Mouse (Mus musculus): Measurements from ENCODE around the gene Tmed10. TPM values are rescaled to one million over a fixed set of nuclear protein-coding genes. Genes with fewer than 3 reads are reported as not detected.
A peak's percentile ranks its signal among the peaks of the same experiment; 100 is the strongest.

The Tmed10 gene
- polyA plus RNA-seq, 1 experiment from 2014 or later: 165 TPM

DNA sequence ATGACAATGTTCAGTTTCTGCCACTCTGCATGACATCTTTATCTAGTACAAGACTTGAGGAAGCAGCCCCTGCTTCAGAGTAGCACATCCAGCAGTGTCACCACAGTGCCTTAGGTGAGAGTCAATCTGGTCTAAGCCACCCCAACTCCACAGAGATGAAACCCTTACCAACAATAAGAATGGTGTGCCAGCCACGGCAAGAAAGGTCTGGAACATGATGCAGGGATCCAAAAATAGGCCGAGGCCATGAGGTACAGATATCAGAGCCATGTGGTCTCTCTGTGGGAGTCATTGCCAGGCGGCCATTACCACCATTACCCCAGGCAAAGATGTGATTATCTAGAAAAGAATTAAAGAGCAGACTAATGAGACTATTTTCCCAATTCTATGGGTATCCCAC is 66.0 kb downstream of the Tmed10 start:
- no peak overlapping the region for H3K4me3 ChIP-seq (ENCODE audit: low read depth, low read length)
- peaks cover 3% of the 10 kb centered on the region for H3K4me1 ChIP-seq (ENCODE audit: control insufficient read depth, low read depth, low read length)
- H3K4me2 ChIP-seq (ENCODE audit: low read depth, low read length): no peak overlapping the region
- 61% methylated on average over 3 of the region's 3 CpGs for WGBS (ENCODE audit: insufficient replicate concordance)
- H3K36me3 ChIP-seq (ENCODE audit: control insufficient read depth, insufficient read depth): peaks cover 37% of the 10 kb centered on the region
- H3K9me3 ChIP-seq (replicated peaks; ENCODE audit: control insufficient read depth, low read length): no peaks in the 10 kb centered on the region
- no peaks in the 10 kb centered on the region for H3K27me3 ChIP-seq (ENCODE audit: control insufficient read depth, insufficient read depth, low read depth, low read length)
- no peak overlapping the region for H3K9ac ChIP-seq (ENCODE audit: low read depth, low read length)
- H3K27ac ChIP-seq (ENCODE audit: low read length): no peak overlapping the region
- ATAC-seq (ENCODE audit: low read depth): no peak

DNA sequence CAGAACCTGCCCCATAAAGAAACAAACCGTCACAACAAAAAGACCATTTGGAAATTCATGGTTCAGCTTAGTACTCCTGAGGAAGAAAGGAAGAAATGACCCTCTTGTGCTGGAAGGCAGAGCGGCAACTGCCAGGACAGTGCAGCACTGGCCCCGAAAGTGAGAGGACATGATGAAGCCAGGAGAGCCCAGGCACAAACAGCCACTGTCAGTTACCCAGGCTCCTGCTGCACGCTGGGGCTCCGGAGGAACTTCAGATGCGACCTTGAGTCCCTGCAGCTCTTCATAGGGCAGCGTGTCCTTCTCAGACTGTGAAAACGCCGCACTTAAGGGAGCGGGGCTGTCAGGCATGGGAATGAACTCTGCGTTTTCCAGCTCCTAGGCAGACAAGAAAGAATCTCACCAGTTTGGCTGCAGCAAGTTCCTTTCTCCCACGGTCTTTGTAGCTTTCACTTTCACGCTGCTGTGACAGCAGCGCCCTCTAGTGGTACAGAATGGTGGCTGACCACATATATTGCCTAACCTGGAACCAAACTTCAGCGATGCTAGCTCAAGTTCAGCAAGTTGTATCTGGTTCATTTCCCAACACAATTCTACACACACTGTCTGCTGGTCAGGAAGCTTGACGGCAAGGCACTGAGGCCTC is 69.3 kb downstream of the Tmed10 start:
- H3K36me3 ChIP-seq (ENCODE audit: control insufficient read depth, insufficient read depth): peaks cover 51% of the 10 kb centered on the region
- no peak overlapping the region for H3K27ac ChIP-seq (ENCODE audit: low read length)
- no peak overlapping the region for H3K9ac ChIP-seq (ENCODE audit: low read depth, low read length)
- peak; percentile 59; the same call in 1 of the 2 replicates for ATAC-seq (ENCODE audit: low read depth)
- H3K27me3 ChIP-seq (ENCODE audit: control insufficient read depth, insufficient read depth, low read depth, low read length): no peaks in the 10 kb centered on the region
- WGBS (ENCODE audit: insufficient replicate concordance): 43% methylated on average over 16 of the region's 16 CpGs
- H3K4me1 ChIP-seq (ENCODE audit: control insufficient read depth, low read depth, low read length): peaks cover 3% of the 10 kb centered on the region
- H3K4me2 ChIP-seq (ENCODE audit: low read depth, low read length): peak overlapping the region; percentile 54
- H3K9me3 ChIP-seq (replicated peaks; ENCODE audit: control insufficient read depth, low read length): no peaks in the 10 kb centered on the region
- H3K4me3 ChIP-seq (ENCODE audit: low read depth, low read length): peak overlapping the region; percentile 42; the same call in 1 of the 2 replicates

DNA sequence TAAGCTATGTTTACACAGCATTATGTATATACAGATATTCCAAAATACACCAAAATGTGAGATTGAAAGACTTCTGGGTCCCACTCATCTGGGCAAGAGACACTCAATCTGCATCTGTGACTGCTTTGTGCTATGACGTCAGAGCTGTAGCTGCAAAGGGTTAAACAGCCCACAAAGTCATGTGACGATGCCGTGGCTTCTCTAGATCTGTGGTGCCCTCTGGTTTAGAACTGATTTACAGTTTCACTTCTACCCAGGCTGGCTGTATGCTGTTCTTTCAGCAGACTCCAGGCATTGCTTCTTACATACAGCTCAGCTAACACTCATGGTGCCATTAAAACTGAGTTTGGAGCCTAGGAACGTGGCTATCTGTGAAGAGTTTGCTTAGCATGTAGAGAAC is 69.9 kb downstream of the Tmed10 start:
- no peak for ATAC-seq (ENCODE audit: low read depth)
- no peak overlapping the region for H3K4me3 ChIP-seq (ENCODE audit: low read depth, low read length)
- H3K9ac ChIP-seq (ENCODE audit: low read depth, low read length): no peak overlapping the region
- H3K4me2 ChIP-seq (ENCODE audit: low read depth, low read length): peak overlapping the region; percentile 54; the same call in 1 of the 2 replicates
- H3K27ac ChIP-seq (ENCODE audit: low read length): no peak overlapping the region
- peaks cover 3% of the 10 kb centered on the region for H3K4me1 ChIP-seq (ENCODE audit: control insufficient read depth, low read depth, low read length)
- H3K27me3 ChIP-seq (ENCODE audit: control insufficient read depth, insufficient read depth, low read depth, low read length): no peaks in the 10 kb centered on the region
- H3K9me3 ChIP-seq (replicated peaks; ENCODE audit: control insufficient read depth, low read length): no peaks in the 10 kb centered on the region
- peaks cover 50% of the 10 kb centered on the region for H3K36me3 ChIP-seq (ENCODE audit: control insufficient read depth, insufficient read depth)
- WGBS (ENCODE audit: insufficient replicate concordance): 52% methylated on average over 4 of the region's 4 CpGs

DNA sequence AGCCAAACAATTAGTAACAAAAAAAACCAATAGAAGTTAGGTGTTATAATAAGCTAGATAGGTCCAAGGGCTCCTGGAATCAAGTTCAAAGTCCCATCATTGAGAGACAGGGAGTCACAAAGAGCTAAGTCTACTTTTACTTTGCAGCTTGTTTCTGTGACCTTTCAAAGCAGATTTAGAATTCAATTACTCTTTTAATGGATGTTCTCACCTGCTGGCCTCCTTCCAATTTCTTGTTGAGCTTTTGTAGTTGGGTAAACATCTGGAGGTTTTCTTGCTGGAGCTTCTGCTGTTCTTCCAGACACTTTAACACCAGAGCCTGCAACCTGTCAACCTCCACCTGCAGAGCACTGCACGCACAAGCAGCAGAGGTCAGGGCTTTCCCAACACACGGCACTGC is 71.4 kb downstream of the Tmed10 start:
- no peak overlapping the region for H3K4me3 ChIP-seq (ENCODE audit: low read depth, low read length)
- no peaks in the 10 kb centered on the region for H3K27me3 ChIP-seq (ENCODE audit: control insufficient read depth, insufficient read depth, low read depth, low read length)
- H3K9ac ChIP-seq (ENCODE audit: low read depth, low read length): no peak overlapping the region
- H3K9me3 ChIP-seq (replicated peaks; ENCODE audit: control insufficient read depth, low read length): no peaks in the 10 kb centered on the region
- no peak for ATAC-seq (ENCODE audit: low read depth)
- H3K4me2 ChIP-seq (ENCODE audit: low read depth, low read length): no peak overlapping the region
- 71% methylated on average over 2 of the region's 2 CpGs for WGBS (ENCODE audit: insufficient replicate concordance)
- H3K27ac ChIP-seq (ENCODE audit: low read length): no peak overlapping the region
- H3K4me1 ChIP-seq (ENCODE audit: control insufficient read depth, low read depth, low read length): peaks cover 3% of the 10 kb centered on the region
- H3K36me3 ChIP-seq (ENCODE audit: control insufficient read depth, insufficient read depth): peaks cover 46% of the 10 kb centered on the region

DNA sequence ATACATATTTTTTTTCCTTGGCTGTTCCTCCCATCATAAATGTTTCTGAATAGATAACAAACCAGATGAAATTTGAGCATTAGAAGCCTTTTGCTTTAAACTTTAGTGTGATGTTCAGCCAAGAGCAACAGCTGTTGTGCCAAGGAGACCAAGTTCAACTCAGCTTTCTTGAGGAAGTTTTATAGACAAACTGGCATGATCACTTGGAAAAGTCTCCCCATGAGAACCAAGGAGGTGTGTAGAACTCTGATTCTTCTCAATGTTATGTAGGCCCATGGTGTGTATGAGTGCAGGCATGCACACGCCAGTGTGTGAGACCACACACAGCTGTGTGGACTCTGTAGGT is 75.8 kb downstream of the Tmed10 start:
- no peak overlapping the region for H3K4me3 ChIP-seq (ENCODE audit: low read depth, low read length)
- no peaks in the 10 kb centered on the region for H3K27me3 ChIP-seq (ENCODE audit: control insufficient read depth, insufficient read depth, low read depth, low read length)
- WGBS (ENCODE audit: insufficient replicate concordance): 68% methylated on average over 1 of the region's 1 CpGs
- H3K9ac ChIP-seq (ENCODE audit: low read depth, low read length): no peak overlapping the region
- H3K9me3 ChIP-seq (replicated peaks; ENCODE audit: control insufficient read depth, low read length): no peaks in the 10 kb centered on the region
- H3K4me2 ChIP-seq (ENCODE audit: low read depth, low read length): no peak overlapping the region
- peaks cover 25% of the 10 kb centered on the region for H3K36me3 ChIP-seq (ENCODE audit: control insufficient read depth, insufficient read depth)
- no peak for ATAC-seq (ENCODE audit: low read depth)
- H3K27ac ChIP-seq (ENCODE audit: low read length): no peak overlapping the region
- H3K4me1 ChIP-seq (ENCODE audit: control insufficient read depth, low read depth, low read length): no peaks in the 10 kb centered on the region

DNA sequence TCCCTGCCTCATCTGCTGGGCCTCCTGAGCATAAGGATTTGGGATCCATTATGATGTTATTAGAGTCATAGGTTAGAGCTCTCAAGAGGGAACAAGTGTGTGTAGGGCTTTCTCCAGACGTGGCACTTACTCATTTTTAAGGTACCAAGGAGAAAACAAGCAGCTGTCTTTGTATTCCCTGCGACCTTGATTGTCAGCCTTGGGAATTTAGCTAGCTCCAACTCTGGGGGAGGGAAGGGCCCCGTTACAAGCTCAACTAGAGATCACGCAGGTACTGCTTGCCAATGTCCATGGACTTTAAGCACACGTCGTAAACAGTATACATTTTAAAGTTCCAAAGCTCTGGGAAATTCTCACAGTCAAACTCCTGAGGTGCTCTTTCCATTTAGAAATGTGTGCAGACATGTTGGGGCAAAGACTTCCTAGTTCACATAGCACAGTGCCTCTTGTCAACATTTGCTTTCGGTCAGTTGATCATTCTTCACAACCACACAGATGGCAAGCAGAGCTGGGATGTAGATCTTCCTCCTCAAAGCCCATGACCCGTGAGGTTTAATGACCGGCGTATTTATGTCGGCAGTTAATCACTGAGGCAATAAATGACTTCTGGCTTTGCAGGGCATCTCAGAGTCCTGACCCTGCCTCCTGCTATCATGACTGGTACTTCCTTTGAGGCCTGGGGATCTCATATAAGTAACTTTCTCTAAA is 76.4 kb downstream of the Tmed10 start:
- Histone ChIP-seq H3K4me2 (ENCODE audit: low read depth, low read length) (no peak overlapping the region), H3K27ac (ENCODE audit: low read length) (no peak overlapping the region), H3K9ac (ENCODE audit: low read depth, low read length) (no peak overlapping the region), H3K4me3 (ENCODE audit: low read depth, low read length) (no peak overlapping the region), H3K27me3 (ENCODE audit: control insufficient read depth, insufficient read depth, low read depth, low read length) (no peaks in the 10 kb centered on the region), H3K36me3 (ENCODE audit: control insufficient read depth, insufficient read depth) (peaks cover 23% of the 10 kb centered on the region), H3K4me1 (ENCODE audit: control insufficient read depth, low read depth, low read length) (no peaks in the 10 kb centered on the region), H3K9me3 (replicated peaks; ENCODE audit: control insufficient read depth, low read length) (no peaks in the 10 kb centered on the region)
- no peak for ATAC-seq (ENCODE audit: low read depth)
- WGBS (ENCODE audit: insufficient replicate concordance): 76% methylated on average over 11 of the region's 11 CpGs

DNA sequence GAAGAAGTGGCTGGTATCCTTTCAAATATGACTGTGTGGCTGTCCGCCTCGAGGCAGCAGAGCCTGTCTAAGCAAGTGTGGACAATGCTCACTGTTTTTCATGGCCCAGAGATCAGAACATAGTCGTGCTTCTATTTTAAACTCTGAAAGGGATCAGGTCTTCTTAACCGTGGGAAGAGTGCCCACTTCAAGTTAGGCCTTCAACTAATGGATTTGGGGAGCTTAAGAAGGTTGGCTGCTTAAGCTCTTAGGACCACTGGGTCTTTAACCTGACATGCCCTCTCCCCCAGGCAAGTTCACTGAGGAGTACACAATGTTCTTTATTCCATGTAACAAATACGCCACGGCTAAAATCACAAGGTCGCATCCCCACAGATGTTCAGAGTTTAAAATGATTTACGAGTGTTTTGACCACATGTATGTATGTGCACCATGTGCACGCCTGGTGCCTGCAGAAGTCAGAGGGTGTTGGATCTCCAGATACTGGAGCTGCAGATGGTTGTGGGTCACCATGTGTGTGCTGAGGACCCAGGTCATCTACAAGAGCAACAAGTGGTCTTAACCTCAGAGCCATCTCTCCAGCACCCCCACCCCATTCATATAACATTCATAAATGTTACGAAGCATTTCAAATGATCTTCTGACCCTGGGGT is 77.2 kb downstream of the Tmed10 start:
- Histone ChIP-seq H3K36me3 (ENCODE audit: control insufficient read depth, insufficient read depth) (peaks cover 17% of the 10 kb centered on the region), H3K4me2 (ENCODE audit: low read depth, low read length) (no peak overlapping the region), H3K4me1 (ENCODE audit: control insufficient read depth, low read depth, low read length) (no peaks in the 10 kb centered on the region), H3K9ac (ENCODE audit: low read depth, low read length) (no peak overlapping the region), H3K27me3 (ENCODE audit: control insufficient read depth, insufficient read depth, low read depth, low read length) (no peaks in the 10 kb centered on the region), H3K4me3 (ENCODE audit: low read depth, low read length) (no peak overlapping the region), H3K27ac (ENCODE audit: low read length) (no peak overlapping the region), H3K9me3 (replicated peaks; ENCODE audit: control insufficient read depth, low read length) (no peaks in the 10 kb centered on the region)
- WGBS (ENCODE audit: insufficient replicate concordance): 67% methylated on average over 10 of the region's 10 CpGs
- ATAC-seq (ENCODE audit: low read depth): no peak

DNA sequence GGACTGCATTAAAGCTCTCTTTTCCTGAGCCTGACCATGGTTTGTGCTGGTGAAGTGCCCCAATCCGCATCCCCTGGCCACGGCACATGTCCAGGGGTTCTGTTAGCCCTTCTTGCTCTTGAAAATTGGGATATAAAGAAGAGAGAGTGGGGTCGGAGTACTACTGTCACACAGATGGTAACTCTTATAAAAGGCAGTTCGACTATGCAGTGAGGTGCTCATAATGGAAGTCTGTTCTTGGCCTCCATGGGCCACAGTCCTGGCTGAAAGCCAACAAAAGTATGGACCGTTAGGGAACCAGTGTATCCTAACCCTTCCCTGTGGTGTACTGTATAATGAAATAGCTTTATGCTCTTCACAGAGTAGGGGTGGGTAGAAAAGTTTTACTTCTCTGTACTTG is 77.7 kb downstream of the Tmed10 start:
- Histone ChIP-seq H3K4me3 (ENCODE audit: low read depth, low read length) (no peak overlapping the region), H3K4me1 (ENCODE audit: control insufficient read depth, low read depth, low read length) (no peaks in the 10 kb centered on the region), H3K27ac (ENCODE audit: low read length) (no peak overlapping the region), H3K4me2 (ENCODE audit: low read depth, low read length) (no peak overlapping the region), H3K36me3 (ENCODE audit: control insufficient read depth, insufficient read depth) (peaks cover 16% of the 10 kb centered on the region), H3K27me3 (ENCODE audit: control insufficient read depth, insufficient read depth, low read depth, low read length) (no peaks in the 10 kb centered on the region), H3K9ac (ENCODE audit: low read depth, low read length) (no peak overlapping the region), H3K9me3 (replicated peaks; ENCODE audit: control insufficient read depth, low read length) (no peaks in the 10 kb centered on the region)
- WGBS (ENCODE audit: insufficient replicate concordance): 78% methylated on average over 5 of the region's 5 CpGs
- ATAC-seq (ENCODE audit: low read depth): no peak

DNA sequence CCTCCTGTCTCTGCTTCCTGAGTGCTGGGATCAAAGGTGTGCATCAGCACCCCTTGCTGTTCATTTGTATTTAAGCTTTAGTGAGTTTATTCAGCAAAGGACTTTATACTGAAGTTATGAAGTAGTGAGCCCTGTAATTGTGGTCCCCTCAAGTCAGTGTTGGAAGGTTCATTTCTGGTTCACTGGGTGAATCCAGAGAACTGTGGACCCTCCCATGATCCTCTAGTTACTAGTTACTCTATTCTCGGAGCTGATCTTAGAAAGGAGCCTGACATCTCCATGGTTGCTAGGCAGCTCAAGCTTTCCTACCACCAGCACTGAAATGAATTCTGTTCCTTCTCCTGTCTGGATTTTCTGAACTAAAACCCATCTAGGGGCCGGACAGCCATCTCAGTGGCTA is 79.1 kb downstream of the Tmed10 start:
- no peak for ATAC-seq (ENCODE audit: low read depth)
- no peak overlapping the region for H3K27ac ChIP-seq (ENCODE audit: low read length)

More for the DNA sequence above, 79.1 kb downstream of the Tmed10 start:
- H3K9me3 ChIP-seq (replicated peaks; ENCODE audit: control insufficient read depth, low read length): no peaks in the 10 kb centered on the region
- H3K36me3 ChIP-seq (ENCODE audit: control insufficient read depth, insufficient read depth): peaks cover 4% of the 10 kb centered on the region; the same call in 1 of the 2 replicates
- no peaks in the 10 kb centered on the region for H3K27me3 ChIP-seq (ENCODE audit: control insufficient read depth, insufficient read depth, low read depth, low read length)
- WGBS (ENCODE audit: insufficient replicate concordance): 69% methylated on average over 2 of the region's 2 CpGs
- H3K4me1 ChIP-seq (ENCODE audit: control insufficient read depth, low read depth, low read length): no peaks in the 10 kb centered on the region
- no peak overlapping the region for H3K4me2 ChIP-seq (ENCODE audit: low read depth, low read length)
- no peak overlapping the region for H3K4me3 ChIP-seq (ENCODE audit: low read depth, low read length)
- no peak overlapping the region for H3K9ac ChIP-seq (ENCODE audit: low read depth, low read length)

Data from liver, embryonic 16.5 days (tissue).